Mouse (Mus musculus): ENCODE data around the gene Ptov1.

Gene Ptov1

GRCm38 (mm10) chr7:44815721-44816469 lies 53.7 kb downstream of the Ptov1 start, which contains the start of the genes Nup62 and Il4i1:
Gene Nup62, plus strand, starts transcription at chr7:44816088.
Gene Il4i1, plus strand, starts transcription at chr7:44816387.
- in situ Hi-C loops (cut with MboI, MseI), result no loop called here

GRCm38 (mm10) chr7:44814952-44815553 lies 54.5 kb downstream of the Ptov1 start:
- in situ Hi-C loops (cut with MboI, MseI), result no loop called here

GRCm38 (mm10) chr7:44814423-44814822 lies 55.2 kb downstream of the Ptov1 start:
- in situ Hi-C loops (cut with MboI, MseI), result no loop called here

- in situ Hi-C loops (cut with MboI, MseI), result no loop called here
These were observed 55.6 kb downstream of the Ptov1 start for GRCm38 (mm10) chr7:44813985-44814384.
